Mouse (Mus musculus) ES-E14 (cell line): ENCODE data around the gene Zfp386.

Source experiments
- CHD2 ChIP-seq: IDR thresholded peaks from 2 replicates; pipeline ENCODE4 v1.6.1; 2014; ENCODE audit warnings: mild to moderate bottlenecking, low read depth, low read length, inconsistent platforms
- MAFK ChIP-seq: IDR thresholded peaks from 2 replicates; pipeline ENCODE4 v1.6.1; 2014; ENCODE audit warnings: mild to moderate bottlenecking, low read depth, low read length, inconsistent platforms; ENCODE audit not compliant: insufficient read depth
- ZC3H11A ChIP-seq: IDR thresholded peaks from 2 replicates; pipeline ENCODE4 v1.6.1; 2012; ENCODE audit warnings: low read depth, mild to moderate bottlenecking, inconsistent platforms, low read length, borderline replicate concordance

DNA sequence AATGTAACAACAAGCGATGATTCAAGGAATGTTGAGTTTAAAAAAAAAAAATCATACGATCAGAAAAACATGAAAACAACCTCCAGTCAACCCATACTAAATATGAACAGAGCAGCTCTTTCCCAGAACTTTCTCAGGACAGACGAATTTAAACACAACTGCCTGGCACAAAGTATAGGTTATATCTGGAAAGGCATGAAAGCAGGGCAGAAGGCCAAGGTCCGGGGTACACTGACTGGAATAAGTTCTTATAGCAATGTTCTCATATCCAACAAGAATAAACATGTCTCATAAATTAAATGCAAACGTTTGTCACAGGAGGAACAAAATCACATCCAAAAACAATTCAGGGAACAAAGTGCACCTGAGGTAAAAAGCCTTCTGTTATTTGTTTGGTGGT is 12.2 kb upstream of the Zfp386 start:
- no peak for TF ChIP-seq ZC3H11A
- no peak for TF ChIP-seq CHD2
- no peak for TF ChIP-seq MAFK
